Mouse (Mus musculus) kidney, adult 2 months (tissue): ENCODE data around the gene Slc25a40. TPM values are rescaled to one million over a fixed set of nuclear protein-coding genes. Genes with fewer than 3 reads are reported as not detected.

Source experiments
- DNase-seq: peaks from one replicate; pipeline ENCODE4 v3.0.0; 2021
- H3K27ac ChIP-seq: fragments of 200-500 bp; 2 replicates; pipeline ENCODE4 v1.5.1; 2012; ENCODE audit warnings: low read depth, low read length, control low read depth, inconsistent platforms; ENCODE audit not compliant: insufficient read depth
- H3K27me3 ChIP-seq: fragments of 200-500 bp; replicated peaks from 2 replicates; pipeline ENCODE4 v1.6.1; 2012; ENCODE audit warnings: mild to moderate bottlenecking, moderate library complexity, low read length, inconsistent platforms; ENCODE audit not compliant: control insufficient read depth, insufficient read depth
- H3K36me3 ChIP-seq: fragments of 200-500 bp; 2 replicates; pipeline ENCODE4 v1.6.1; 2012; ENCODE audit warnings: mild to moderate bottlenecking, moderate library complexity, low read length, inconsistent platforms; ENCODE audit not compliant: control insufficient read depth, insufficient read depth
- H3K4me1 ChIP-seq: fragments of 200-500 bp; 2 replicates; pipeline ENCODE4 v1.6.1; 2011; ENCODE audit warnings: low read length; ENCODE audit not compliant: control insufficient read depth, insufficient read depth
- H3K4me3 ChIP-seq: fragments of 200-500 bp; 2 replicates; pipeline ENCODE4 v1.5.1; 2011; ENCODE audit warnings: mild to moderate bottlenecking, low read depth, low read length, control low read depth; ENCODE audit not compliant: insufficient read depth
- CTCF ChIP-seq: fragments of 200-500 bp; conservative IDR thresholded peaks from 2 replicates; pipeline ENCODE4 v1.5.1; 2011; ENCODE audit warnings: low read depth, mild to moderate bottlenecking, control low read depth, low read length, moderate library complexity, mixed read lengths; ENCODE audit not compliant: insufficient read depth, insufficient read length
- POLR2A ChIP-seq: fragments of 200-500 bp; IDR thresholded peaks from one replicate; pipeline ENCODE4 v1.6.1; 2011; ENCODE audit warnings: low read depth, low read length, control low read depth
- WGBS: fragments of 180-500 bp; shearing (Covaris S2); methylation state at CpG from one replicate; pipeline ENCODE4 v1.1.7; 2018; 5-methylcytosine and 5-hydroxymethylcytosine counted together
- polyA plus RNA-seq: library from polyadenylated mRNA; depleted of rRNA; stranded (reverse); fragments of >200 nt; gene quantifications from 2 replicates; pipeline ENCODE4 v1.2.3, GENCODE M21; 2012

Gene Slc25a40
- polyA plus RNA-seq, 1 experiment, result 2.2 TPM

GRCm38 (mm10) chr5:8437481-8438156 is 15.0 kb downstream of the Slc25a40 start:
- 40% methylated on average over 5 of the region's 5 CpGs for WGBS
- no peak overlapping the region for H3K4me3 ChIP-seq
- DNase-seq, result no peak
- H3K4me1 ChIP-seq, result no peaks in the 10 kb centered on the region
- no peak overlapping the region for H3K27ac ChIP-seq
- no peaks in the 10 kb centered on the region; the same call in 1 of the 2 replicates for H3K36me3 ChIP-seq
- H3K27me3 ChIP-seq, result no peaks in the 10 kb centered on the region
- no peak for TF ChIP-seq CTCF
- TF ChIP-seq POLR2A, result no peak

- 61% methylated on average over 2 of the region's 2 CpGs for WGBS
- H3K36me3 ChIP-seq, result no peaks in the 10 kb centered on the region; the same call in none of the 2 replicates
- no peak overlapping the region for H3K4me3 ChIP-seq
- DNase-seq, result no peak
- H3K4me1 ChIP-seq, result no peaks in the 10 kb centered on the region
- H3K27me3 ChIP-seq, result no peaks in the 10 kb centered on the region
- H3K27ac ChIP-seq, result no peak overlapping the region
- TF ChIP-seq POLR2A (no peak), CTCF (no peak)
These were observed 16.4 kb downstream of the Slc25a40 start for GRCm38 (mm10) chr5:8439095-8439494.

- no peak overlapping the region for H3K27ac ChIP-seq
- DNase-seq, result no peak
- H3K4me1 ChIP-seq, result no peaks in the 10 kb centered on the region
- H3K27me3 ChIP-seq, result no peaks in the 10 kb centered on the region
- no peak overlapping the region for H3K4me3 ChIP-seq
- H3K36me3 ChIP-seq, result no peaks in the 10 kb centered on the region; the same call in 1 of the 2 replicates
- TF ChIP-seq POLR2A (no peak), CTCF (no peak)
These were observed 32.9 kb downstream of the Slc25a40 start for GRCm38 (mm10) chr5:8455565-8455964.

- WGBS, result 91% methylated on average over 5 of the region's 5 CpGs
- no peaks in the 10 kb centered on the region; the same call in 1 of the 2 replicates for H3K36me3 ChIP-seq
These were observed 33.9 kb downstream of the Slc25a40 start for GRCm38 (mm10) chr5:8456561-8456960.

GRCm38 (mm10) chr5:8487989-8488700 is 65.5 kb downstream of the Slc25a40 start:
- Histone ChIP-seq H3K36me3 (no peaks in the 10 kb centered on the region), H3K4me3 (no peak overlapping the region), H3K27me3 (no peaks in the 10 kb centered on the region), H3K4me1 (no peaks in the 10 kb centered on the region), H3K27ac (no peak overlapping the region)
- no peak for DNase-seq
- no peak for TF ChIP-seq CTCF
- no peak for TF ChIP-seq POLR2A
- WGBS, result 78% methylated on average over 4 of the region's 4 CpGs

More at GRCm38 (mm10) chr5:8456561-8456960, 33.9 kb downstream of the Slc25a40 start:
- H3K27ac ChIP-seq, result no peak overlapping the region
- TF ChIP-seq CTCF (no peak), POLR2A (no peak)
- H3K4me1 ChIP-seq, result no peaks in the 10 kb centered on the region
- no peak overlapping the region for H3K4me3 ChIP-seq
- no peak for DNase-seq
- H3K27me3 ChIP-seq, result no peaks in the 10 kb centered on the region

- TF ChIP-seq CTCF, result no peak
- TF ChIP-seq POLR2A, result no peak
- no peak overlapping the region for H3K27ac ChIP-seq
- no peaks in the 10 kb centered on the region for H3K27me3 ChIP-seq
- no peak for DNase-seq
- 88% methylated on average over 2 of the region's 2 CpGs for WGBS
- H3K4me1 ChIP-seq, result no peaks in the 10 kb centered on the region
- no peak overlapping the region for H3K4me3 ChIP-seq
- H3K36me3 ChIP-seq, result no peaks in the 10 kb centered on the region
These were observed 66.1 kb downstream of the Slc25a40 start for GRCm38 (mm10) chr5:8488701-8489297.
